Mouse (Mus musculus) frontal cortex, adult (tissue): ENCODE measurements around the gene Cd68.
A peak's percentile ranks its signal among the peaks of the same experiment; 100 is the strongest.

Experiments used
- ATAC-seq: cut with Nextera tagmentation; 2 replicates; pipeline ENCODE4 v1.9.2; 2017; ENCODE audit warnings: mild to moderate bottlenecking, moderate library complexity, mixed read lengths; ENCODE audit not compliant: low TSS enrichment

Gene Cd68

GRCm38 (mm10) chr11:69695361-69696181 lies 29.6 kb upstream of the Cd68 start, which contains the start of the genes Tnfsf12 and Tnfsfm13:
Tnfsf12 (minus strand) TSS chr11:69695849.
Tnfsfm13 (minus strand) TSS chr11:69696098.
- ATAC-seq: peak; percentile 70; the same call in 1 of the 2 replicates

DNA sequence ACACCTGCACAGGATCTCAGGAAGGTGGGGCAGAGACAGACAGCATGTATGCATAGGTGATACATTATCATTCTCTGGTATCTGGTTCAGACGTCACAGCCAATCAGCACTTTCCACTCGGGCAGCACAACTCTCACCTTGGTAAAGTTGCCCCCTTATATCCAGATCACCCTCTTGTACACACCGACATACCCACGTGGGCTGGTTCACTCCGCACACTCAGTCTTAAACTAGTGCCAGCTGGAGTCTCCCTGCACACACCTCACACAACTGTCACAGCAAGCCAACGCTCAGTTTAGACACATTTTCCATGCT lies 29.1 kb upstream of the Cd68 start:
- ATAC-seq: no peak; the same call in none of the 2 replicates

- no peak for ATAC-seq
These were observed 27.5 kb upstream of the Cd68 start for GRCm38 (mm10) chr11:69693421-69693965.

DNA sequence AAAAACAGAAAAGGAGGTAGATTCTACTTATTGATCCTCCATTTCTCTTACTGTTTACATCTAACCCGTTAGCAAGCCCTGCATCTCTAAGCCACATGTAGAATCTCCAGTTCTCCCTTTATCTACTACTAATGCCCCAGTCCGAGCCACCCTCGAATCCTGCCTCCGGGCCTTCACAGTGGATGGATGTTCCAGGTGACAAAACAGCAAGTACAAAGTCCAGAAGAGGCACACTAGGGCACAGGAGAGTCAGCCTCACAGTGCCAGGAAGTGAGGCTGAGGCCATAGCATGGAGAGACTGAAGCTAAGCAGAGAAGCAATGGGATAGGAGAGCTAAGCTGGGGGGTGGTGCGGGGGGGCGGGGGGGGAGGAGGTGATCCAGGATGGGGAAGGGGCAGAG lies 26.9 kb upstream of the Cd68 start:
- ATAC-seq: no peak

DNA sequence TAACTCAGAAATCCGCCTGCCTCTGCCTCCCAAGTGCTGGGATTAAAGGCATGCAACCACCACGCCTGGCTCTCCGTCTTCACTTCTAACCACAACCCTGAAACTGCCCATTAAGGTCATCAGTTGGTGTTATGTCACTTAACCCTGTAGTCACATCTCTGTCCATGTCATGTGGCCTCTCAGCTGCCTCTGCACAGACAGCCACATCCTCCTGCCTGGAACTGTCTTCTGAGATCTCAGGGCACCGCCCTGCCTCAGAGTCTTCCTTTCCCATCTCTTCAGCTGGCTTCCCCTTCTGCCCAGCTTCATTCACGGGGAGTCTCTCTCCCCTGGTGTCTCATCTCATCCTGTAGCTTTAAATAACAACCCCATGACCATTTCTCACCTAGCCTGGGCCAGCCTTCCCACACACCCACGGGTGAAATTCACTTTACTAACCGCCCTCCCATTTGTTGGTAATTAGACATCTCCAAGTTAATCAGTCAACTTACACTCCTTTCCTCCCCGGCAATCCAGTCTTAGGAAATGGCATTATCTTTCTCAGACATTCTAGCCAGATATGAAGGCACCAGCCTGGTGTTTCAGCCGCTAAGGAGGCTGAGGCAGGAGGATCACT lies 26.4 kb upstream of the Cd68 start:
- no peak for ATAC-seq

GRCm38 (mm10) chr11:69689891-69690290 lies 23.9 kb upstream of the Cd68 start:
- no peak for ATAC-seq

- ATAC-seq: no peak
These were observed 21.1 kb upstream of the Cd68 start for GRCm38 (mm10) chr11:69687061-69687460.

GRCm38 (mm10) chr11:69686377-69686776 lies 20.4 kb upstream of the Cd68 start:
- no peak for ATAC-seq

DNA sequence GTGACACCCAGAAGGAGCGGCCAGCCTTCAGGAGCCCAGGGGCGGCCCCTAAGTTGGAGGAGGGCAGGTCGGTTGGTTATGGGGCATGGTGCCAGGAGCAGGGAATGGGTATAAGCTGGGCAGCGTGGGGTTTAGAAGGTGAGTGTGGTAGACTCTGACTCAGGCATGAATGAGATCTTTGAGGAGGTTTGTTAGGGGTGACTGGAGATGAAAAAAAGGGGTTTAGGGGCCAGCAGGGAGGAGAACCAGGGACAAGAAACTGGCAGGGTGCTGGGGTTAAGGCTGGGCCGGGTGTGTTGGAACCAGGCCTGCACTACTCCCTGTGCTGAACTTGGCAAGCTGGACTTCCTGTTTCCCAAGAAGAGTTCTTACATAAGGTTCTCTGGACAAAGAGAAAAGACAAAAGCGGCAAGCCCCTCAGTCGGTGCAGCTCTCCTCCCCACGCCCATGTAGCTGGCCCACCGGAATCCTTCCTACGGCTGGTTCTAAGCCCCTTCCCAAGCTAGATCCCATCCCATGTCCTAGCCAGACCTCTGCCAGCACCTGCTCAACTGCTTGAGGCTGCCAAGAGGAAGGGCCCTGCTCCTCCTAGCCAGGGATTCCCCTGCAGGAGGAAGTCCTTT lies 19.7 kb upstream of the Cd68 start, which contains the start of gene Tnfsf13:
Tnfsf13 (minus strand) TSS at position 259 of the 623 bp plus-strand sequence.
- no peak for ATAC-seq

DNA sequence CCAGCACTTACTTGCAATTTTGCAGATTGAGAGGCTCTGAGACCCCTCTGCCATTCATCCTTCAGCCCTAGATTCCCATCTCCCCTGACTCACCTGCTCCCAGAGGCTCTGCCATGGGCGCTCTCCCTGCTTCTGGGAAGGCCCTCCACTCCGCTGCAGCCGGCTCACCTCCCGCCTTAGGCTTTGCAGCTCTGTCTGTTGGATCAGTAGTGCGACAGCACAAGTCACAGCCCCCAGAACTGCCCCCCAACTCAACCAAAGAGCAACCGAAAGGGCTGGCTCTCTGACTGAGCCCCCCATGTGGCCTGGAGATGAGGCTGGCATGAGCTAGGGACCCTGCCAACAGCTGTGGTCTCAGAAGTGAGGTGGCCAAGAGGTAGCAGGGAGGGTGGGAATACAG lies 19.0 kb upstream of the Cd68 start:
- no peak for ATAC-seq

DNA sequence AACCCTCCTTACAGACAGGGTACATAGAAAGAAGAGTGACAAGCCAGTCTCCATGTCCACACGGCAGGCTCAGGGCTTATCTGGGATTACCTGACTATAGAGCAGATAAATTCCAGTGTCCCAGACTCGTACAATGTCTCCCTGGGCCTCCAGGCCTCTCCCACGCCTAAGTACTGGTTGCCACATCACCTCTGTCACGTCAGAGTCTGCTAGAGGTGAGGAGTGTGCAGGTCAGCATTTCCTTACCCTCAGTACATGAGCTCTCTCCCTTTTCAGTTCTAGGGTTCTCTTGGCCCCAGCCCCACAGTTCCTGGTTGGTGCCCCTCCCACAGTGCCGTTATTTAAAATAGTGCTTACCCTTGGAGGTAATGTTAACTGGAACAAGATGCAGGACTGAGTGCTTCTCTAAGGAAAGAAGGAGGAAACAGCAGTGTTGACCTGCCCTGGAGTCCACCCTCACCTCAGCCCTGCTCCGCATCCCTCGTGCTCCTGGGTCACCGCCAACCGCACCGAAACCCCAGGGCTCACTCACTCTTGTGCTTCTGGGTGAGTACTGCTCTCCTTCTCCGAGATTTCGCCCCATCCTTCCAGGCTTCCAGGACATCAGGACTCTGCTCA lies 18.3 kb upstream of the Cd68 start:
- no peak for ATAC-seq

DNA sequence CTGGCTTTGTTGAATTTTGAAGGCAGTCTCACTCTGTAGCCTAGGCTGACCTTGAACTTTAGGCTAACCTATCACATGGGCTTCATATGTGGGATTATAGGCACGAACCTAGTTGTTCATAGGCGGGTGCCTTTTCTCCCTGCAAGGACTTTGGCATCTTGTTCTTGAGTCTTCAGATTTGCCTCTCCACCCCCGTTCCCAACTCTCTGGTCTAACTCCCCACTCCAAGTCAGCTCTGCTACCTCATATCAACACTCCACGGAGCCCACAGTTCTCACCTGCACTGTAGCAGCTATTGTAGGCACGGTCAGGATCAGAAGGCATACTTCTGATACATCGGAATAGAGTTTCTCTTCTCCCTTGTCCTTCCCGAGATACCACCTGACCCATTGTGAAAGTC lies 17.6 kb upstream of the Cd68 start:
- ATAC-seq: no peak

DNA sequence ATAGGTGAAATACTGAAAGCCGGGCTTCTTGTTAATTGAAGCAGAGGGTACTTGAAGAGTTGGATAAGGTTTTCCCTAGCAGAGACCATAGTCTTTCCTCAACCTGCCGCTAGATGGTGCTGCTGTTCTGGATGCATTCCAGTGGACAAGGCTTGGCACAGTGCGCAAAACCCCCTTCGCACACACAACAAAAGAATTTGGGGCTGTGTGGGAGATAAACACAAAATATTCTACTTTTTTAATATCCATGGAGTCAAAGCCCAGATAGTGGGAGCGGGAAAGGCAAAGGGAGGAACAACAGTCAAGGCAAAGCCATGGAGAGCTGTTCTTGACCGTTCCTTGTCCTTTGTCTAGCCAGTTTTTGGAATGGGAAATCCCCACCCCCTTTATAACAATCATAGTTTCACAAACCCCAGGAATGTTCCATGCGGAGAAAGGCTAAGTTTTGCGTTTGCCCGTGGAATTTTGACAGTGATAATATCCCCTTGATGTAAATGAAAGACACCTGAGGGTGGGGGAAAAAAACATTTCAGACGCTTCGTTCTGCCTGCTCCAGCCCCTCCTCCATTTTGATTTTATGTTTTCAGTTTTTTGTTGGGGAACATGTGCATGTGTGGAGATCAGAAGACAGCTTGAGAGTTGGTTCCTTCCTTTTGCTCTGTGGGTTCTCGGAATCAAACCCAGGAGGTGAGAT lies 17.0 kb upstream of the Cd68 start:
- peak; percentile 20; the same call in 1 of the 2 replicates for ATAC-seq

- ATAC-seq: no peak
These were observed 16.4 kb upstream of the Cd68 start for GRCm38 (mm10) chr11:69682209-69682839.

GRCm38 (mm10) chr11:69681314-69682208 lies 15.6 kb upstream of the Cd68 start, which contains the start of gene Senp3:
Senp3 (minus strand) TSS chr11:69682084.
- ATAC-seq: peak; percentile 93

DNA sequence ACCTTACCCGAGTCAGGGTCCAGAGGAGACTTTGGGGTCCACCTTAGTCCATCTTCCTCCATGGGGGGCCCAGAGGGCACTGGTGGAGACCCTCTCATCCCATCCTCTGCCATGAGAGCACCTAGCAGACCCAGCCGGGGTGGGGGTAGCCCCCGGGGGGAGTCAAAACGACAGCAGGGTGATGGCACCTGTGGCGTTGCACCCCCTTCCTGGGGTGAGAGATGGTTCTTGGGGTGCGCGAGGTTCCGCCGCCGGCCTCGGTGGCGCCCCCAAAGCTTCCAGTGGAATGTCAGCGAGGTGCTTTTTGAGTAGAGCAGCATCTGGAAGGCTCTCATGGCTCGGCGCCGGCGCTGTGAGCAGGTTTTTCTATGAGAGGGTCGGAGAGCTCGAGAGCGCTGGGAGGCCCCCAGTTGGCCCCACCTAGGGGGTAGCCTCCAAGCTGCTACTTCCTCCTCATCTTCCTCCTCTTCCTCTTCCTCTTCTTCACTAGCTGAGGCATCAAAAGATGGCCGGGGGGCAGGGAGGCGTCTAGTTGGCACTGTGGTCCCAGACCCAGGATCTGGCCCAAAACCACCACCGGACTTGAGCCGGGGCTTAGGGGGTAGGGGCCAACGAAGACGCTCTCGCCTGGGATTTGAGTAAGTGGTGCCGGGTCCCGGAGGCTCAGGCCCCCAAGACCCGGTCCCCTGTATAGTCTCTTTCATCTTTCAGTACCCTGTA lies 14.3 kb upstream of the Cd68 start:
- no peak for ATAC-seq

DNA sequence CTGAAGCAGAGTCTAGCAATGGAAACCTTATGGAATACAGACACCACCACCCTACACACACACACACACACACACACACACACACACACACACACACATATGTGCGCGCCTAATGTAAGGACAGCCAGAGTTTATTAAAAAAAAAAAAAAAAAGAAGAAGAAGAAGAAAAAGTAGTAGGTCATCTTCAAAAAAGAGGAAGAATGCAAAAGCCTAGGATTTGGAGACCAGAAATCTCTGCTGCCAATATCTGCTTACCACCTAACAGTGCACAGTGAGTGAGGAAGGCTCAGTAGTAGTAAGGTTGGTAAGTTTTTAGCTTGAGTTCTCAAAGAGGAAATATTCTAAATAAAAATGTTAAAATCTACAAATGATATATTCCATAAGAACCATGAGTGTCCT lies 13.2 kb upstream of the Cd68 start:
- ATAC-seq: no peak

DNA sequence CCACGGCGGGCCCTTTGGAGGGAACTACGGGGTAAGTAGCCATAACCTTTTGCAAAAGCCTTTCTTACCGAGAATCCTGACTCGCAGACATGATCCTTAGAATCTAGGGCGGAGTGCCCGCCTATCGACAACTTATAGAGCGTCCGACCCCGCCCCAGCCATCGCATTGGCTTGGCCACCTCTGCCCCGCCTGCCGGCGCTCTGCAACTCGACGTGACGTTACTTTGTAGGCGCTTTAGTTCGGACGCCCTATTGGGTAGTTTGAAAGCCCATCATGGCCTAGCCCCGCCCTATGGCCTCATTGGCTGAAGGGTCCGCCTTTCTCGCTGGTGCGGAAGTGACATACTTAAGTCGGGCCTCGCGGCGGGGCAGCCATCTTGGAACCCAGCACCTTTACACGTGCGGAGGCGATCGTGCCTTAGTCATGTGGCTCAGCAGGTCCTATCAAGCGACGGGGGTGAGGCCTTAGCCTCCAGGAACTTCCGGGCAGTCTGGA lies 6.3 kb upstream of the Cd68 start, which contains the start of gene Eif4a1:
Eif4a1 (minus strand) TSS at position 213 of the 496 bp plus-strand sequence.
- ATAC-seq: peak; percentile 93

DNA sequence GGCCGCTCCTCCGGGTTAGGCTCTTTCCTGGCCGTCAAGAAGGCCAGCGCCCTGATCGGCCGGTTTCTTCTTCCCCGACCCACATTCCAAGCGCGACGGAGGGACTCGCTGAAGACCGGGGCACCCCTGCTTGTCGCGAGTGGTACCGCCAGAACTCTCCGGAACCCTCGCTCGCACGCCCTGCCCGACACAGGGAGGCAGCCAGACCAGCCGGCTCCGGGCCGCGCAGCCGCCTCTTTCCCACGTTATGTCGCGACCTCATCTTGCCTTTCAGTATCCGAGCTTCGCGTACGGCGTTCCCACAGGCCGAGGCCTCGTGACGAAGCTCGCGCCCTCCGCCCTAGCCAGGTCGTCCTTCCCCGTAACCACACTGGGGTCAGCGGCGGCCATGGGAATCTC lies 5.8 kb upstream of the Cd68 start:
- ATAC-seq: peak; percentile 3; the same call in 1 of the 2 replicates
